Mouse (Mus musculus): ENCODE measurements around the gene Wdsub1.

The Wdsub1 gene

GRCm38 (mm10) chr2:59841189-59841939 lies 41.0 kb downstream of the Wdsub1 start:
- no peak for ATAC-seq (ENCODE audit: low TSS enrichment)

- ATAC-seq (ENCODE audit: low TSS enrichment), result no peak
Observed at GRCm38 (mm10) chr2:59840191-59840590, 42.2 kb downstream of the Wdsub1 start.

- no peak for ATAC-seq (ENCODE audit: low TSS enrichment)
Observed at GRCm38 (mm10) chr2:59839755-59840154, 42.6 kb downstream of the Wdsub1 start.

GRCm38 (mm10) chr2:59838825-59839224 lies 43.6 kb downstream of the Wdsub1 start:
- no peak for ATAC-seq (ENCODE audit: low TSS enrichment)

- no peak for ATAC-seq (ENCODE audit: low TSS enrichment)
Observed at GRCm38 (mm10) chr2:59831831-59832230, 50.6 kb downstream of the Wdsub1 start.

GRCm38 (mm10) chr2:59830940-59831339 lies 51.5 kb downstream of the Wdsub1 start:
- ATAC-seq (ENCODE audit: low TSS enrichment), result no peak

- ATAC-seq (ENCODE audit: low TSS enrichment), result peak; percentile 29; the same call in 1 of the 2 replicates
Observed at GRCm38 (mm10) chr2:59830151-59830550, 52.2 kb downstream of the Wdsub1 start.

GRCm38 (mm10) chr2:59829718-59830117 lies 52.7 kb downstream of the Wdsub1 start:
- peak; percentile 5; the same call in 1 of the 2 replicates for ATAC-seq (ENCODE audit: low TSS enrichment)

GRCm38 (mm10) chr2:59828777-59829508 lies 53.4 kb downstream of the Wdsub1 start:
- peak; percentile 46 for ATAC-seq (ENCODE audit: low TSS enrichment)

GRCm38 (mm10) chr2:59828103-59828655 lies 54.2 kb downstream of the Wdsub1 start:
- peak; percentile 44 for ATAC-seq (ENCODE audit: low TSS enrichment)

GRCm38 (mm10) chr2:59825380-59825779 lies 57.0 kb downstream of the Wdsub1 start:
- ATAC-seq (ENCODE audit: low TSS enrichment), result no peak

GRCm38 (mm10) chr2:59824289-59824688 lies 58.1 kb downstream of the Wdsub1 start:
- ATAC-seq (ENCODE audit: low TSS enrichment), result 0 out of 2 replicates have a peak, but pooled peaks have one; percentile 6

GRCm38 (mm10) chr2:59821044-59821443 lies 61.3 kb downstream of the Wdsub1 start:
- no peak for ATAC-seq (ENCODE audit: low TSS enrichment)

GRCm38 (mm10) chr2:59820088-59820487 lies 62.3 kb downstream of the Wdsub1 start:
- no peak for ATAC-seq (ENCODE audit: low TSS enrichment)

- ATAC-seq (ENCODE audit: low TSS enrichment), result peak; percentile 51
Observed at GRCm38 (mm10) chr2:59819415-59819814, 63.0 kb downstream of the Wdsub1 start.

GRCm38 (mm10) chr2:59818663-59819062 lies 63.7 kb downstream of the Wdsub1 start:
- no peak for ATAC-seq (ENCODE audit: low TSS enrichment)

- ATAC-seq (ENCODE audit: low TSS enrichment), result no peak
Observed at GRCm38 (mm10) chr2:59814997-59815396, 67.4 kb downstream of the Wdsub1 start.

- ATAC-seq (ENCODE audit: low TSS enrichment), result no peak
Observed at GRCm38 (mm10) chr2:59813457-59813856, 68.9 kb downstream of the Wdsub1 start.

GRCm38 (mm10) chr2:59812641-59813040 lies 69.8 kb downstream of the Wdsub1 start:
- no peak for ATAC-seq (ENCODE audit: low TSS enrichment)

- no peak for ATAC-seq (ENCODE audit: low TSS enrichment)
Observed at GRCm38 (mm10) chr2:59811247-59811646, 71.1 kb downstream of the Wdsub1 start.

- no peak for ATAC-seq (ENCODE audit: low TSS enrichment)
Observed at GRCm38 (mm10) chr2:59810039-59810438, 72.4 kb downstream of the Wdsub1 start.

- no peak for ATAC-seq (ENCODE audit: low TSS enrichment)
Observed at GRCm38 (mm10) chr2:59808608-59809007, 73.8 kb downstream of the Wdsub1 start.

GRCm38 (mm10) chr2:59806038-59806437 lies 76.4 kb downstream of the Wdsub1 start:
- ATAC-seq (ENCODE audit: low TSS enrichment), result no peak

Measured in frontal cortex, adult (tissue).